Comparison of ENCODE assay signal across 25 mouse cellular contexts in genomic region chr13:104095955-104096354, GRCm38 (mm10).
"Had no signal": no experiment of that assay in that cellular context is flagged by ENCODE, and none has a peak within 500 bp of the region (broad histone marks: within the 10 kb centered on the region; RNA-seq: fewer than 3 reads in every experiment).

No protein-coding gene starts in this region.

- DNase-seq: forebrain, postnatal 0 days; gastrocnemius, postnatal 14 days; gastrocnemius, postnatal 36 days; heart, adult 18-20 months; heart, postnatal 14 days; heart, postnatal 36 days; kidney, adult 11 months; kidney, adult 2 months; kidney, adult 9 months; kidney, postnatal 14 days; kidney, postnatal 36 days; layer of hippocampus, adult 9-11 months had no signal

- H3K9me3 ChIP-seq: forebrain, embryonic 15.5 days; heart, embryonic 13.5 days; heart, embryonic 15.5 days; hindbrain, embryonic 13.5 days; hindbrain, embryonic 15.5 days; kidney, embryonic 15.5 days; limb, embryonic 10.5 days; limb, embryonic 12.5 days had no signal

- ATAC-seq: forebrain, embryonic 15.5 days; forebrain, postnatal 0 days; hindbrain, postnatal 0 days; intestine, embryonic 16.5 days had no signal

- H3K4me3 ChIP-seq: forebrain, embryonic 15.5 days; heart, embryonic 13.5 days; heart, embryonic 15.5 days; hindbrain, embryonic 13.5 days; hindbrain, embryonic 15.5 days; kidney, embryonic 15.5 days; left cerebral cortex, adult 2 months; limb, embryonic 10.5 days; limb, embryonic 12.5 days had no signal

- H3K9ac ChIP-seq: forebrain, embryonic 15.5 days; forebrain, postnatal 0 days; heart, embryonic 13.5 days; heart, embryonic 15.5 days; hindbrain, embryonic 13.5 days; hindbrain, embryonic 15.5 days; kidney, embryonic 15.5 days; limb, embryonic 12.5 days had no signal

- H3K27me3 ChIP-seq: forebrain, embryonic 15.5 days; heart, embryonic 13.5 days; heart, embryonic 15.5 days; hindbrain, embryonic 13.5 days; hindbrain, embryonic 15.5 days; kidney, embryonic 15.5 days; limb, embryonic 12.5 days had no signal

- H3K27ac ChIP-seq: forebrain, embryonic 15.5 days; heart, embryonic 15.5 days; hindbrain, embryonic 13.5 days; hindbrain, embryonic 15.5 days; hindbrain, postnatal 0 days; kidney, embryonic 15.5 days; kidney, postnatal 0 days; left cerebral cortex, adult 2 months; limb, embryonic 10.5 days; limb, embryonic 12.5 days had no signal

- H3K36me3 ChIP-seq: forebrain, embryonic 15.5 days; heart, embryonic 13.5 days; heart, embryonic 15.5 days; hindbrain, embryonic 13.5 days; kidney, embryonic 15.5 days; limb, embryonic 10.5 days; limb, embryonic 12.5 days had no signal

- H3K4me1 ChIP-seq: forebrain, embryonic 15.5 days; hindbrain, embryonic 13.5 days; kidney, embryonic 15.5 days had no signal

- H3K4me2 ChIP-seq: forebrain, embryonic 15.5 days; heart, embryonic 11.5 days; heart, embryonic 13.5 days; heart, embryonic 15.5 days; hindbrain, embryonic 13.5 days; hindbrain, embryonic 15.5 days; kidney, embryonic 15.5 days; limb, embryonic 12.5 days had no signal
